Mouse (Mus musculus): ENCODE measurements around the gene Gm20696. TPM values are rescaled to one million over a fixed set of nuclear protein-coding genes. Genes with fewer than 3 reads are reported as not detected.

Gene Gm20696
- polyA plus RNA-seq, 1 experiment from 2014 or later = 3.0 TPM

GRCm38 (mm10) chr6:99372016-99372415, 294.6 kb downstream of the Gm20696 start:
- 77% methylated on average over 6 of the region's 6 CpGs for WGBS (ENCODE audit: insufficient replicate concordance)
- no peak overlapping the region for H3K27ac ChIP-seq
- no peak overlapping the region for H3K4me3 ChIP-seq
- peaks cover 26% of the 10 kb centered on the region for H3K4me1 ChIP-seq
- no peak for ATAC-seq
- no peak overlapping the region for H3K4me2 ChIP-seq
- H3K9me3 ChIP-seq (replicated peaks) = no peaks in the 10 kb centered on the region
- 0 out of 2 replicates have a peak, but pooled peaks cover 5% of the 10 kb centered on the region for H3K36me3 ChIP-seq
- no peaks in the 10 kb centered on the region for H3K27me3 ChIP-seq (replicated peaks)
- H3K9ac ChIP-seq = no peak overlapping the region

GRCm38 (mm10) chr6:99369931-99370330, 296.7 kb downstream of the Gm20696 start:
- peaks cover 22% of the 10 kb centered on the region for H3K4me1 ChIP-seq
- 88% methylated on average over 2 of the region's 2 CpGs for WGBS (ENCODE audit: insufficient replicate concordance)
- H3K27ac ChIP-seq = no peak overlapping the region
- H3K36me3 ChIP-seq = 0 out of 2 replicates have a peak, but pooled peaks cover 5% of the 10 kb centered on the region
- H3K4me3 ChIP-seq = no peak overlapping the region
- ATAC-seq = no peak
- no peaks in the 10 kb centered on the region for H3K9me3 ChIP-seq (replicated peaks)
- no peak overlapping the region for H3K9ac ChIP-seq
- H3K27me3 ChIP-seq (replicated peaks) = no peaks in the 10 kb centered on the region
- no peak overlapping the region for H3K4me2 ChIP-seq

- Histone ChIP-seq H3K9ac (no peak overlapping the region), H3K36me3 (0 out of 2 replicates have a peak, but pooled peaks cover 5% of the 10 kb centered on the region), H3K4me2 (no peak overlapping the region), H3K27me3 (replicated peaks) (no peaks in the 10 kb centered on the region), H3K27ac (no peak overlapping the region), H3K4me3 (no peak overlapping the region), H3K9me3 (replicated peaks) (no peaks in the 10 kb centered on the region), H3K4me1 (peaks cover 14% of the 10 kb centered on the region)
- ATAC-seq = no peak
- 76% methylated on average over 3 of the region's 3 CpGs for WGBS (ENCODE audit: insufficient replicate concordance)
Observed at GRCm38 (mm10) chr6:99369156-99369555, 297.4 kb downstream of the Gm20696 start.

- Histone ChIP-seq H3K27me3 (replicated peaks) (no peaks in the 10 kb centered on the region), H3K9ac (no peak overlapping the region), H3K4me1 (peaks cover 12% of the 10 kb centered on the region), H3K36me3 (0 out of 2 replicates have a peak, but pooled peaks cover 5% of the 10 kb centered on the region), H3K27ac (no peak overlapping the region), H3K4me2 (no peak overlapping the region), H3K4me3 (no peak overlapping the region), H3K9me3 (replicated peaks) (no peaks in the 10 kb centered on the region)
- no peak for ATAC-seq
- 31% methylated on average over 4 of the region's 4 CpGs for WGBS (ENCODE audit: insufficient replicate concordance)
Observed at GRCm38 (mm10) chr6:99368118-99368753, 298.4 kb downstream of the Gm20696 start.

GRCm38 (mm10) chr6:99364545-99364944, 302.1 kb downstream of the Gm20696 start:
- Histone ChIP-seq H3K9me3 (replicated peaks) (no peaks in the 10 kb centered on the region), H3K4me3 (no peak overlapping the region), H3K27ac (no peak overlapping the region), H3K27me3 (replicated peaks) (no peaks in the 10 kb centered on the region), H3K4me2 (no peak overlapping the region), H3K36me3 (0 out of 2 replicates have a peak, but pooled peaks cover 5% of the 10 kb centered on the region), H3K9ac (no peak overlapping the region), H3K4me1 (peaks cover 18% of the 10 kb centered on the region)
- no peak for ATAC-seq
- WGBS (ENCODE audit: insufficient replicate concordance) = 48% methylated on average over 6 of the region's 6 CpGs

- no peak overlapping the region for H3K27ac ChIP-seq
- H3K4me3 ChIP-seq = no peak overlapping the region
- no peaks in the 10 kb centered on the region for H3K27me3 ChIP-seq (replicated peaks)
- H3K4me2 ChIP-seq = no peak overlapping the region
- H3K4me1 ChIP-seq = peaks cover 18% of the 10 kb centered on the region
- WGBS (ENCODE audit: insufficient replicate concordance) = 81% methylated on average over 4 of the region's 4 CpGs
- H3K9me3 ChIP-seq (replicated peaks) = no peaks in the 10 kb centered on the region
- no peak overlapping the region for H3K9ac ChIP-seq
- no peaks in the 10 kb centered on the region for H3K36me3 ChIP-seq
- ATAC-seq = no peak
Observed at GRCm38 (mm10) chr6:99360581-99360980, 306.0 kb downstream of the Gm20696 start.

GRCm38 (mm10) chr6:99359765-99360499, 306.7 kb downstream of the Gm20696 start:
- no peaks in the 10 kb centered on the region for H3K9me3 ChIP-seq (replicated peaks)
- H3K4me3 ChIP-seq = no peak overlapping the region
- H3K27me3 ChIP-seq (replicated peaks) = no peaks in the 10 kb centered on the region
- no peak overlapping the region for H3K9ac ChIP-seq
- peaks cover 18% of the 10 kb centered on the region for H3K4me1 ChIP-seq
- WGBS (ENCODE audit: insufficient replicate concordance) = 58% methylated on average over 6 of the region's 6 CpGs
- H3K4me2 ChIP-seq = no peak overlapping the region
- no peaks in the 10 kb centered on the region for H3K36me3 ChIP-seq
- H3K27ac ChIP-seq = no peak overlapping the region
- no peak for ATAC-seq

- Histone ChIP-seq H3K4me3 (no peak overlapping the region), H3K4me1 (peaks cover 18% of the 10 kb centered on the region), H3K27ac (peak overlapping the region; percentile 56; the same call in 1 of the 2 replicates), H3K36me3 (no peaks in the 10 kb centered on the region), H3K4me2 (no peak overlapping the region), H3K9ac (no peak overlapping the region), H3K9me3 (replicated peaks) (no peaks in the 10 kb centered on the region), H3K27me3 (replicated peaks) (no peaks in the 10 kb centered on the region)
- no peak for ATAC-seq
- WGBS (ENCODE audit: insufficient replicate concordance) = 50% methylated on average over 9 of the region's 9 CpGs
Observed at GRCm38 (mm10) chr6:99359036-99359698, 307.4 kb downstream of the Gm20696 start.

- no peaks in the 10 kb centered on the region for H3K27me3 ChIP-seq (replicated peaks)
- H3K27ac ChIP-seq = no peak overlapping the region
- no peak for ATAC-seq
- H3K9ac ChIP-seq = no peak overlapping the region
- no peaks in the 10 kb centered on the region for H3K9me3 ChIP-seq (replicated peaks)
- no peak overlapping the region for H3K4me2 ChIP-seq
- 52% methylated on average over 2 of the region's 2 CpGs for WGBS (ENCODE audit: insufficient replicate concordance)
- H3K4me1 ChIP-seq = peaks cover 18% of the 10 kb centered on the region
- no peaks in the 10 kb centered on the region for H3K36me3 ChIP-seq
- no peak overlapping the region for H3K4me3 ChIP-seq
Observed at GRCm38 (mm10) chr6:99357931-99358330, 308.7 kb downstream of the Gm20696 start.

GRCm38 (mm10) chr6:99354338-99354737, 312.3 kb downstream of the Gm20696 start:
- no peak for ATAC-seq
- H3K36me3 ChIP-seq = no peaks in the 10 kb centered on the region
- no peak overlapping the region for H3K4me3 ChIP-seq
- no peak overlapping the region for H3K9ac ChIP-seq
- H3K27me3 ChIP-seq (replicated peaks) = no peaks in the 10 kb centered on the region
- H3K4me1 ChIP-seq = peaks cover 23% of the 10 kb centered on the region
- H3K9me3 ChIP-seq (replicated peaks) = no peaks in the 10 kb centered on the region
- WGBS (ENCODE audit: insufficient replicate concordance) = 63% methylated on average over 2 of the region's 2 CpGs
- no peak overlapping the region for H3K4me2 ChIP-seq
- H3K27ac ChIP-seq = no peak overlapping the region

- no peak overlapping the region for H3K4me2 ChIP-seq
- no peaks in the 10 kb centered on the region for H3K9me3 ChIP-seq (replicated peaks)
- H3K27ac ChIP-seq = no peak overlapping the region
- H3K36me3 ChIP-seq = no peaks in the 10 kb centered on the region
- H3K4me1 ChIP-seq = peaks cover 14% of the 10 kb centered on the region
- H3K4me3 ChIP-seq = no peak overlapping the region
- ATAC-seq = no peak
- no peaks in the 10 kb centered on the region for H3K27me3 ChIP-seq (replicated peaks)
- WGBS (ENCODE audit: insufficient replicate concordance) = 57% methylated on average over 2 of the region's 2 CpGs
- H3K9ac ChIP-seq = no peak overlapping the region
Observed at GRCm38 (mm10) chr6:99353441-99353840, 313.2 kb downstream of the Gm20696 start.

- H3K36me3 ChIP-seq = no peaks in the 10 kb centered on the region
- peaks cover 14% of the 10 kb centered on the region for H3K4me1 ChIP-seq
- no peak overlapping the region for H3K27ac ChIP-seq
- 59% methylated on average over 3 of the region's 3 CpGs for WGBS (ENCODE audit: insufficient replicate concordance)
- 0 out of 2 replicates have a peak, but pooled peaks have one; percentile 21 for ATAC-seq
- no peak overlapping the region for H3K9ac ChIP-seq
- no peaks in the 10 kb centered on the region for H3K9me3 ChIP-seq (replicated peaks)
- no peaks in the 10 kb centered on the region for H3K27me3 ChIP-seq (replicated peaks)
- peak overlapping the region; percentile 22; the same call in 1 of the 2 replicates for H3K4me2 ChIP-seq
- no peak overlapping the region for H3K4me3 ChIP-seq
Observed at GRCm38 (mm10) chr6:99350566-99350965, 316.0 kb downstream of the Gm20696 start.

Data from liver, embryonic 12.5 days (tissue).